9 mouse cellular contexts compared by ENCODE assay signal in the genomic region with DNA sequence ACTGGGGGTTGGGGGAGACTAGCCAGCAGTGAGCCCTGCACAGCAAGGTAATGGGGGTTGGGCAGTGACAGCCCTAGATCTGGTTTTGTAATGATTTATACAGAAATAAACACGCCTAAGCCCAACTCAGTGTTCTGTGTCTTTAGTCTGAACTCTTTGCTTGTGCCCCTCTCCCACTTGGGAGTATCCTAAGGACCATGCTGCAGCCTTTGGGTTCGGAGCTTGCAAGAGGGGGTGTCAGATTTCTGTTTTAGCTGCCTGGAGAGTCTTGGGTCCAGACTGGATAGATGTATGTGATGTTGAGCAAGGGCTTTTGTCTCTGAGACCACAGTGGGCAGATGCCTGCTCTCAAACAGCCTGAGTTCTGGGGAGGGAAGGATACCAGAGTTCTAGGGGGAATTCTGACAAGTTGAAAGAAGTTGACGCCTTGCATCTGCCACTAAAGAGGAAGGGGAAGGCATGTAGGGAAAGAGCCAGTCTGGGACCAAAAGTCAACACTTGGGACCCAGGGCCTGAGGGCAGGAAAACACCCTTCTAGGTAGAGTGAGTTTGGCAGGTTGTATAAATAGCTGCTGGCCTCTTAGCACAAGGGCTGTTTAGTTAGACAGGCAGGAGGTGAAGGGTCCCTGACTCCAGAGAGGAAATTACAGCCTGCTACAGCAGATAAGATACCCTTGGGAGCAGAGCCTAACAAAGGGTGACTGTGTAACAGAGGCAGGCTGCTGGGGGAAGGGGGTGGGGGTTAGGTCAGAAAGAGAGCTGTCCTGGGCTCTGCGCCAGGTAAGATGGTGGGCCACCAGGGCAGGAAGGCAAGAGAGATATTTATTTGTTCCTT. TPM values are rescaled to one million over a fixed set of nuclear protein-coding genes. Genes with fewer than 3 reads are reported as not detected.
DNase-seq lines count a peak whose midpoint lies in the region; ATAC-seq and TF ChIP-seq lines count a peak whose summit lies in the region.
"Had no signal": no experiment of that assay in that cellular context is flagged by ENCODE, and none has a peak within 500 bp of the region (broad histone marks: within the 10 kb centered on the region; RNA-seq: fewer than 3 reads in every experiment).

No protein-coding gene starts in this region.

- no peak for ATAC-seq in midbrain, postnatal 0 days (ENCODE audit: low FRiP score)

- H3K9ac ChIP-seq in midbrain, postnatal 0 days (replicated peaks; ENCODE audit: low read length, poor library complexity, severe bottlenecking): no peak overlapping the region

- DNase-seq in MN1 (ENCODE audit: low spot score): peak; percentile 94
- DNase-seq in heart, postnatal 25 days (ENCODE audit: low spot score): peak; percentile 70
- DNase-seq in limb, embryonic 10.5 days (ENCODE audit: low spot score): peak; percentile 48
- peak; percentile 61 for DNase-seq in midbrain, postnatal 0 days (ENCODE audit: low spot score)
- DNase-seq in layer of hippocampus, postnatal 36 days: no peak
- no peak for DNase-seq in urinary bladder, postnatal 10 days (ENCODE audit: low spot score)
- DNase-seq in Muller cell, postnatal 12 days (ENCODE audit: inconsistent ontology term): no peak

- WGBS in limb, embryonic 10.5 days: 24% methylated on average over 4 of the region's 4 CpGs
- WGBS in midbrain, postnatal 0 days: 51% methylated on average over 4 of the region's 4 CpGs

- H3K9me3 ChIP-seq in limb, embryonic 10.5 days (replicated peaks): no peaks in the 10 kb centered on the region
- no peaks in the 10 kb centered on the region for H3K9me3 ChIP-seq in midbrain, postnatal 0 days (ENCODE audit: low read length)

- peaks cover 23% of the 10 kb centered on the region for H3K4me1 ChIP-seq in brown adipose tissue, adult 24 weeks (ENCODE audit: control insufficient read depth, insufficient read depth, insufficient read length, low read length)
- H3K4me1 ChIP-seq in limb, embryonic 10.5 days: peaks cover 61% of the 10 kb centered on the region
- peaks cover 2% of the 10 kb centered on the region; the same call in 1 of the 2 replicates for H3K4me1 ChIP-seq in midbrain, postnatal 0 days (ENCODE audit: insufficient read depth, low read length)

- peak overlapping the region; percentile 19 for H3K4me3 ChIP-seq in brown adipose tissue, adult 24 weeks (ENCODE audit: insufficient read depth, low read depth, low read length)
- H3K4me3 ChIP-seq in limb, embryonic 10.5 days: peak overlapping the region; percentile 20
- H3K4me3 ChIP-seq in midbrain, postnatal 0 days (ENCODE audit: low read depth, low read length): no peak overlapping the region
- H3K4me3 ChIP-seq: erythroblast, embryonic 14.5 days had no signal

- peak overlapping the region; percentile 97 for H3K27ac ChIP-seq in brown adipose tissue, adult 24 weeks (replicated peaks; ENCODE audit: low read depth, low read length)
- peak overlapping the region; percentile 87 for H3K27ac ChIP-seq in limb, embryonic 10.5 days
- H3K27ac ChIP-seq in midbrain, postnatal 0 days (ENCODE audit: low read depth, low read length): peak overlapping the region; percentile 43; the same call in 1 of the 2 replicates

- TF ChIP-seq CTCF in midbrain, postnatal 0 days (IDR thresholded peaks at IDR 0.05): no peak

- H3K27me3 ChIP-seq in limb, embryonic 10.5 days (ENCODE audit: low read depth, poor library complexity, severe bottlenecking): no peaks in the 10 kb centered on the region
- no peaks in the 10 kb centered on the region for H3K27me3 ChIP-seq in midbrain, postnatal 0 days (ENCODE audit: insufficient read depth, low read length)

- intact Hi-C loops in heart, postnatal 25 days (cut with DNase I): no loop called here

- H3K4me2 ChIP-seq in midbrain, postnatal 0 days (ENCODE audit: low read depth, low read length, poor library complexity, severe bottlenecking): no peak overlapping the region

- H3K36me3 ChIP-seq in limb, embryonic 10.5 days: peaks cover 35% of the 10 kb centered on the region
- H3K36me3 ChIP-seq in midbrain, postnatal 0 days (ENCODE audit: insufficient read depth, low read length): no peaks in the 10 kb centered on the region; the same call in 1 of the 2 replicates

RNA-seq across cellular contexts. Expression of a gene that starts 0.7 kb away (rescaled TPM):
- 87.5 and 109 TPM in 2 replicates for polyA plus RNA-seq in brown adipose tissue, adult 24 weeks (2012; ENCODE audit: insufficient read depth, insufficient read length, missing spikeins)
- total RNA-seq in heart, postnatal 25 days (2021): 100 to 1,000 TPM; 733 to 743 TPM
- 21.6 and 35.7 TPM in 2 replicates for polyA plus RNA-seq in limb, embryonic 10.5 days (2016; fragmentation: Nextera tagmentation; extraction: Ambion mirVana)
- 99.6 and 107 TPM in 2 replicates for total RNA-seq in midbrain, postnatal 0 days (2014; rRNA removed)
- 114 and 133 TPM in 2 replicates for polyA plus RNA-seq in midbrain, postnatal 0 days (2015; fragmentation: Nextera tagmentation; extraction: Ambion mirVana)
- 100 to 1,000 TPM; 114 to 119 TPM for total RNA-seq in layer of hippocampus, postnatal 36 days (2021)

RNA-seq across cellular contexts. Expression of a gene that starts 21.4 kb away (rescaled TPM):
- 79.5 and 87.3 TPM in 2 replicates for polyA plus RNA-seq in brown adipose tissue, adult 24 weeks (2012; ENCODE audit: insufficient read depth, insufficient read length, missing spikeins)
- 100 to 1,000 TPM; 104 to 110 TPM for total RNA-seq in heart, postnatal 25 days (2021)
- polyA plus RNA-seq in limb, embryonic 10.5 days (2016; fragmentation: Nextera tagmentation; extraction: Ambion mirVana): 11.8 and 16.7 TPM in 2 replicates
- total RNA-seq in midbrain, postnatal 0 days (2014; rRNA removed): 113 and 166 TPM in 2 replicates
- 42.1 and 45.2 TPM in 2 replicates for polyA plus RNA-seq in midbrain, postnatal 0 days (2015; fragmentation: Nextera tagmentation; extraction: Ambion mirVana)
- total RNA-seq in layer of hippocampus, postnatal 36 days (2021): 100 to 1,000 TPM; 114 to 117 TPM

RNA-seq across cellular contexts. Expression of a gene that starts 25.5 kb away (rescaled TPM):
- 22.4 and 28.7 TPM in 2 replicates for polyA plus RNA-seq in brown adipose tissue, adult 24 weeks (2012; ENCODE audit: insufficient read depth, insufficient read length, missing spikeins)
- total RNA-seq in heart, postnatal 25 days (2021): 100 to 1,000 TPM; 126 to 140 TPM
- 27.9 and 28.5 TPM in 2 replicates for polyA plus RNA-seq in limb, embryonic 10.5 days (2016; fragmentation: Nextera tagmentation; extraction: Ambion mirVana)
- total RNA-seq in midbrain, postnatal 0 days (2014; rRNA removed): 16.7 and 20.0 TPM in 2 replicates
- polyA plus RNA-seq in midbrain, postnatal 0 days (2015; fragmentation: Nextera tagmentation; extraction: Ambion mirVana): 20.3 and 21.3 TPM in 2 replicates
- total RNA-seq in layer of hippocampus, postnatal 36 days (2021): 10 to 100 TPM; 18.9 to 19.2 TPM

RNA-seq across cellular contexts. Expression of a gene that starts 34.0 kb away (rescaled TPM):
- polyA plus RNA-seq in brown adipose tissue, adult 24 weeks (2012; ENCODE audit: insufficient read depth, insufficient read length, missing spikeins): 2.4 and 3.0 TPM in 2 replicates
- total RNA-seq in heart, postnatal 25 days (2021): 10 to 100 TPM; 17.7 to 21.4 TPM
- polyA plus RNA-seq in limb, embryonic 10.5 days (2016; fragmentation: Nextera tagmentation; extraction: Ambion mirVana): 26.0 and 26.1 TPM in 2 replicates
- total RNA-seq in midbrain, postnatal 0 days (2014; rRNA removed): 50.9 and 51.1 TPM in 2 replicates
- polyA plus RNA-seq in midbrain, postnatal 0 days (2015; fragmentation: Nextera tagmentation; extraction: Ambion mirVana): 38.0 and 38.6 TPM in 2 replicates
- 10 to 100 TPM; 35.6 to 41.2 TPM for total RNA-seq in layer of hippocampus, postnatal 36 days (2021)

RNA-seq across cellular contexts. Expression of a gene that starts 45.4 kb away (rescaled TPM):
- polyA plus RNA-seq in brown adipose tissue, adult 24 weeks (2012; ENCODE audit: insufficient read depth, insufficient read length, missing spikeins): not detected in 2 replicates
- not detected for total RNA-seq in heart, postnatal 25 days (2021)
- polyA plus RNA-seq in limb, embryonic 10.5 days (2016; fragmentation: Nextera tagmentation; extraction: Ambion mirVana): 0.24 TPM in 1 of 2 replicates, not detected in the other
- 0.16 and 0.33 TPM in 2 replicates for total RNA-seq in midbrain, postnatal 0 days (2014; rRNA removed)
- polyA plus RNA-seq in midbrain, postnatal 0 days (2015; fragmentation: Nextera tagmentation; extraction: Ambion mirVana): 0.69 and 0.82 TPM in 2 replicates
- 1 to 10 TPM in 1 of 2 experiments, under 1 TPM in 1; 0.37 to 1.0 TPM for total RNA-seq in layer of hippocampus, postnatal 36 days (2021)
- polyA plus RNA-seq: erythroblast, embryonic 14.5 days had no signal

Comparison
In these comparisons a context has a peak if more than half of its experiments do, and no peak if none do; other contexts are left out.
1. DNase-seq: peak in MN1 (single experiment), heart, postnatal 25 days (single experiment), limb, embryonic 10.5 days (single experiment) and midbrain, postnatal 0 days (single experiment); none in layer of hippocampus, postnatal 36 days (0 of 2), urinary bladder, postnatal 10 days (single experiment) and Muller cell, postnatal 12 days (single experiment).
2. H3K27ac ChIP-seq: peak in every context shown above with its lines; median percentile 97 in brown adipose tissue, adult 24 weeks; 87 in limb, embryonic 10.5 days; 43 in midbrain, postnatal 0 days.